Mouse (Mus musculus) embryonic fibroblast, embryonic 13.5 days (primary cell): ENCODE results near the gene Brca1.

ENCODE experiments used
- CTCF ChIP-seq: IDR thresholded peaks from 2 replicates; pipeline ENCODE4 v1.5.1; 2011; ENCODE audit warnings: mild to moderate bottlenecking, control low read depth, low read length, moderate library complexity, borderline replicate concordance; ENCODE audit not compliant: insufficient read depth
- POLR2A ChIP-seq: IDR thresholded peaks from 2 replicates; pipeline ENCODE4 v1.6.1; 2011; ENCODE audit warnings: low read depth, mild to moderate bottlenecking, control low read depth, low read length, moderate library complexity

- TF ChIP-seq CTCF, result no peak
- no peak for TF ChIP-seq POLR2A
Observed at GRCm38 (mm10) chr11:101462583-101463440, 88.9 kb downstream of the Brca1 start.
